Mouse (Mus musculus): ENCODE measurements around the gene Crygd.
"Not testable (repeated sequence)": the region's sequence is repeated elsewhere in the genome, so short reads cannot be mapped to it uniquely, and the experiment has no call there.

Crygd gene

GRCm38 (mm10) chr1:65063352-65063751 is at the start of gene Crygd:
Gene Crygd, minus strand, starts transcription at chr1:65063452.
- DNase-seq: no peak

DNA sequence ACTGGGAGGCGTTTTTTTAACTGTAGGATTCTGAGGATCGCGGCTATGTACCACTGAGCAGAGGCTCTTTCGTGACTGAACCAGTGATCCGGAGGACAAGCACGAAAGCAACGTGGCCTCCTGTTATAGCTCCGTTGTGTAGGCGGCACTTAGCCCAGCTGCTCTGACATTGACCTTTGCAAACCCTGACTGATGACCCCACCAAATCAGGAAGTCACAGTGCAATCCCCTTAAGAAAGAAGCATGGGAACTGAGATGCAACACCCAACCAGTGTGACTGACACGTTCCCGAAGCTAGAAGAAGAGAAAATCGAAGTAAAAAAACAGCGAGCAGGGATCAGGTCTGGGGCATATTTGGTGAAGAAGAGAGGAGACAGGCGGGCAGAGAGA is 49.5 kb upstream of the Crygd start:
- DNase-seq: no peak

DNA sequence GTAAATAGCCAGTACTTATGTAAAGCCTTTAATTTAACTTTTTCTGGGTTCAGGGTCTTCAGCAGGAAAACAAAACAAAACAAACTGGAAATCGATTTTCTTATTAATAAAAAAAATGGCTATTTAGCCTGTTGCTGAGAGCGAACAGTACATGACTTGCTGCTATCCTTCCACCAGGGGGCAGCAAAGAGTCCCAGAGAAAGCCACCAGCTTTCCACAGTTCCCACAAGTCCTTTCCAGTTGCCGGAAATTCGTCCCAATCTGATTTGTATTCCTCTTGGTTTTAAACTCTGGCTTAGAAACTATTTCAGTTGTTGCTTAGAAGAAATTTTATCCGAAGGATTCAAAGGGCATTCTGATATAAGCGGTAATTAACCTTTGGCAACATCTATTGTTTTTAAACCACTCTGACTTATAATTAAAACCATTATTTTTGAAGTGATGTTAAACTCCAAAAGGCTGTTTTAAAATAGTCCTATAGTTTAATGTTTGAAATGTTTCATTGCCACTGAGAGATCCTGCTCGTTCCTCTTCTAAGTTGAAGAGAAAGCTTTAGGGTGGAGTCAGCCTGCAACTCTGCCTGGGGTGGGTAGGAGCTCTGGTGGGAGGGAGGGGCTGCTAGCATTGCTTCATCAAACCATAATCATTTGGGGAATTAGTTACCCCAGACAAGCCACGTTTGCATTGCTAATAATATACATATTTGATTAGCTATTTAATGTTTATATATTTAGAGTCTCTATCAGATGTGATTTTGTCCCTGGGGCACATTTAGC is 49.0 kb upstream of the Crygd start:
- DNase-seq: peak; percentile 70

DNA sequence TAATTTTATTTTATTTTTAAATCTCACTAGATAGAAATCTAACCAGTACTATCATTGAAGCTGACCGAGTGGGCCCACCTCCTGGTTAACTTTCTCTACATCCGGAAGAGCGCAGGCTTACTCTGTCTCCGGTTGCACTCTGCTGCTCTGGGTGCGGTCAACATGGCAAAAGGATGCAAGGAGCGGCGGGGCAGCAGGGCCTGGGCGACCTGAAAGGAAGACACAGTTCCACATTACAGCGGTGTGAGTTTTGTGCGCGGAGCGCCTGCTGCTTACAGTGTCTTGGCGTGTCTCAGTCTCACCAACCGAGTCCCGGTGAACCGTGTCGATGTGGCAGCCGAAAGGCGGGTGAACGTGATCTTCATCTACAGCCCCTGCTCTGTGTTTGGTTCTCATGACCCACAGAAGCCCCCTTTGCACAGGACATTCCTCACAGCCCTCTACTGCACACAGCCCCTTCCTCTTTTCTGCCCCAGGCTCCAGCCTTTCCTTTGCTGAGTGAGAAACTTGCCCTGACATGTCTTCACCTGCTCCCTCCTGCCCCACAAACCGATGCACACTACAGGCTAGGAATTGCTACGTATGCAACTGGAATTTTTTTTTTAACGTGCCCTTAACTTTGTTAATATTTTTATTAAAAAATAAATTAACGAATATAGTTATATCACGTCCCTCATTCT is 46.6 kb upstream of the Crygd start:
- DNase-seq: no peak

- DNase-seq: no peak
These were observed 45.9 kb upstream of the Crygd start for GRCm38 (mm10) chr1:65109196-65109595.

DNA sequence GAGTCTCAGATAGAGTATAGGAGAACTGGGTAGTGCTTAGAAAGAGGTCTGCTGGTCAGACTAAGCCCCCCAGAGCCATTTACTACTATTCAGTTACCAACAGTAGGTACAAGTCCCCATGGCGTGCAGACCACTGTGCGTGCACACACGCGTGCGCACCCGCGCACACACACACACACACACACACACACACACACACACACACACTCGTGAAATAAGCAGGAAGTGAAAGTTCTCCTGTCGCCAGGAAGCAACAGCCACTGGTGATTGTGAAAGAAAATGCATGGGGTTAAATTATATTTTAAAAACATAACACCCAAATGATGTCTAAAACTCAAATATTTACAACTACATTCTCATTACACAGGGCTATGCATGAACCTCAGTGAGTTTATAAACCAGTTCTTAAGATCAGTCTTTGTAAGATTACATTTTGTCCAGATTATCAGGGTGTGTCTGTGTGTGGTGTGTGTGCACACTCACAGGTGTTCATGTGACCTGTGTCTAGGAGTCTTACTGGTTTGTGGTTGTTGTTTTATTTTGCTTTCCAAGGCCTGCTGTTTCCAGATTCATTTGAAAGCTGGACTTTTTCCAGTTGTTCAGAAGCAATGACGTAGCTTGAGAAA is 44.5 kb upstream of the Crygd start:
- no peak for DNase-seq

GRCm38 (mm10) chr1:65103273-65103672 is 40.0 kb upstream of the Crygd start, which contains the start of gene Cryga:
Gene Cryga, minus strand, starts transcription at chr1:65103373.
- no peak for DNase-seq

DNA sequence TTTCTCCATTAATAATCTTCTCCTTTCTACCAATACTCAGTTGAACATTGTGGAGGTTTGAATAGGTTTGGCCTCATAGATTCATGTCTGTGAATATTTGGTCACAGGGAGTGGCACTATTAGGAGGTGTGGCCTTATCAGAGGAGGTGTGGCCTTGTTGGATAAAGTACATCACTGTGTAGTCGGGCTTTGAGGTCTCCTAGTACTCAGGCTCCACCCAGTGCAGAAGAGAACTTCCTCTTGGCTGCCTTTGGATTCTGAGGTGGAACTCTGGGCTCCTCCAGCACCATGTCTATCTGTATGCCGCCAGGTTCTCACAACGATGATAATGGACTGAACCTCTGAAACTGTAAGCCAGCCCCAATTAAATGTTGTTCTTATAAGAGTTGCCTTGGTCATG is 33.7 kb upstream of the Crygd start:
- DNase-seq: no peak

DNA sequence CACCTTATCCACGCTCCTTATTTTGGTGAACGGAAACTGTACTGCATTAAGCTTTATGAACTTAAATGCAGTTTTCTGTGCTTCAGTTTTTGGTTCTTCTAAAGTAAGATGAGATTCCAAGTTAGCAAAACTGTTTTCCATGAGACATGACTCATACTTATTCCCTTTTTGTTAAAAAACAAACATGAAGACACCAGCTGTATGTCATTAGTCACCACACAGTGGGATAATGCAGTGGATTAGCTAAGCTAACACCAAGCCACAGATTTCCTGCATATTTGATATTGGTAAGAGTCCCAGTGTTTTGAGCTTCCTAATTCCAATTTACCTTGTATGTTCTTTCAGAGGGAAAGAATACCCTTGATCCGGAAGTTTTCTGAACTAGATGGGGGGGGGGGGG is 28.3 kb upstream of the Crygd start:
- no peak for DNase-seq

DNA sequence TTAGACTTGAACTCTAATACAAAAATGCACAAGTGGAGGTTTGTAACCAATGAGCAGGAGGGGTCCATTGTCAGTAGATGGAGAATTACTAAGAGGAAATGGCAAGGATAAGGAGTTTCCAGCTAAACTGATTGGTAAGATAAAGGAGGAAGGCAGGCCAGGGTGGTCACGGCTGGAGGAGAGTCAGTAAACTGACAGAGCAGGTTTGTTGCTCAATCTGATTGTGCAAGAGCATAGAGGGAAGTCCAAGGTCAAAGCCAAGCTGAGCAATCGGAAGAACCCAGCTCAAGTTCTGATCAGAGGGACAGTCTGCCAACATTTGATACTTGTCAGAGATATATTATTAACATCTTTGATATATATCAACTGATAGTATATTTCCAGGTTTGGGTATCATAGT is 27.1 kb upstream of the Crygd start:
- no peak for DNase-seq

DNA sequence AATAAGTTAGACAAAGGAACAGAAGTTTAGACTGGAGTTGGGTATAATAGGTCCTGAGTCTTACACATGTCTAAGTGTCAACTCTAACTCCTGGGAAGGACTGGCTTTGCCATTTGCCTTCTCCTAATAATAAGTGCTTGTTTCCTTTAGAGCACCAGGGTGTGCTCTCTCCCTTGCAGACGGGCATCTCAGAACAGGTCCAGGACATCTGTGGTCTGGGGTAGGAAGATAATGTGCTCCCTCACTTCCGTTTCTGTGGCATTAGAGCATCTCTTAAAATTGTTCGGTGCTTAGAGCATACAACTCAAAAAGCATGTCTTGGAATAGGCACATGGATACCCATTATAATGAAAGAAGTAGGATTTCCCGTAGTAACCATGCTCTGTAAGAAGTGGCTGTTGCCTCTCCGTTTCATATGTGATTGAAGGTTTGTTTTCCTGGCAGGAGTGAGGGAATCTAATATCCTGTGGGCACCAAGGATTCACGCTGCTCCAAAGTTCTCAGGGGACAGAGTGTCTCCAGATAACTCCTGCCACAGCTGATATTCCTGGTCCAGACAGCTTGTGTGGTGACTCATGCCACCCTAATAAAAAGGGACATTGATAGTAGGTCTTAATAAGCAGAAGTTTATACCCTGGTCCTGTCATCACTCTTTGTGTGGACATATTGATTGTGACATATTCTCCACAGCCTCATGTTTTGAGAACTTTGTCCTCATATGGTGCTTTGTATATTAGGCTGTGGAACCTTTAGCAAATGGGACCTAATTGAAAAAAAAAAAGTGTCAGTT is 25.5 kb upstream of the Crygd start:
- no peak for DNase-seq

DNA sequence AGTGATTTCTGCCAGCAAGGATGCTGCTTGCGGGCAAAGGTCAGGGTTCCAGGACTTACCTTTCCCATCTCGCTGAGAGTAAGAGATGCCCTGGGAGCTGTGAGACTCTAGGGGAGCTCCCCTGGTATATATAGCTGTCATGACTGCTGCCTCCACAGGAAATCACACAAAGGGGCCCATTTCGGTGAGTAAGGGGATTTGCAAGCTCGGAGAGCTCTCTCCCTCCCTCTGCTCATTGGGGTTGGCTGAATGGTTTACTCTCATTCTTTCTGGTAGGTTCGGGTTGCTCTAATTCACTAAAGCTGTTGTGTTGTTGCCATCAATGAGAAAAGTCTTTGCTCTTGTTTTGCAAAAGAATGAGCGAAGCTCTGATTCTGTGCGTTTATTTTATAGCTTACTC is 18.9 kb upstream of the Crygd start, which contains the start of gene Crygb:
Crygb (minus strand) TSS at position 101 of the 400 bp plus-strand sequence.
- no peak for DNase-seq

DNA sequence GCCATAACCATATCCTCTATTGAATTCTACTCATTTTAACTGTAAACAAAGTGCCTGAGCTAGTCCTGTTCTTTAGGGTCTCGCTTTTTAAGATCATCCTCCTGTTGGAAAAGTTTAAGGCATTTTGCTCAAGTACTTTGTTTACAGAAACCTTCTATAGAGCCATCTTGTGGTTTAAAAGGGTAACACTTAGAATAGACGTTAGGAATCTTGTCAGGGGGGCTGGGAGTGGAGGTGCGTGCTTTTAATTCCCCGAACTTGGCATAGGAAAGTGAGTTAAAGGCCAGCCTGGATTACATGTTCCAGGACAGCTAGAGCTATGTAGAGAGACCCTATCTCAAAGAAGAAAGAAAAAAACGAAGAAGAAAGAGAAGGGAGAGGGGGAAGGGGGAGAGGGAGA is 12.4 kb upstream of the Crygd start:
- DNase-seq: no peak

DNA sequence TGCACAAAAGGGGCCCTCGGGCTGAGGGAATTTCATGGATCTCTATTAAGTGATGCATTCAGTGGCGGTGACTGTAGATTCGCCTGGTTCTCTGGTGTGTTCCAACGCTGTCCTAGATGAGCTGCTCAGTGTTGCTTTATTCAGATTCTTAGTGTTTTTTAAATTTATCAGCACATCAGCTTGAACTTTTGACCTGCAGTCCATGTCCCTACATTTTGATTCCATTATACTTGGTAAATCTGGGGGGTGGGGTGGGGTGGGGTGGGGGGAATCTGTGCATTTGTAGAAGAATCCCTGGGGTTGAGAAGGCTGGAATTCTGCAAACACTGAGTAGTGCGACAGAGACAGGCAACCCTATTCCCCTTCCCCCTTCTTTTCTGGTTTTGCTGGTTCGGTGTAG is 10.3 kb upstream of the Crygd start, which contains the start of gene Crygc:
Crygc (minus strand) TSS at position 101 of the 400 bp plus-strand sequence.
- no peak for DNase-seq

- no peak for DNase-seq
These were observed 4.6 kb upstream of the Crygd start for GRCm38 (mm10) chr1:65067842-65068241.

- DNase-seq: no peak
These were observed 949 bp upstream of the Crygd start for GRCm38 (mm10) chr1:65064201-65064600.

GRCm38 (mm10) chr1:65052140-65052539 is 11.1 kb downstream of the Crygd start:
- DNase-seq: no peak

- no peak for DNase-seq
These were observed 11.6 kb downstream of the Crygd start for GRCm38 (mm10) chr1:65051696-65052095.

DNA sequence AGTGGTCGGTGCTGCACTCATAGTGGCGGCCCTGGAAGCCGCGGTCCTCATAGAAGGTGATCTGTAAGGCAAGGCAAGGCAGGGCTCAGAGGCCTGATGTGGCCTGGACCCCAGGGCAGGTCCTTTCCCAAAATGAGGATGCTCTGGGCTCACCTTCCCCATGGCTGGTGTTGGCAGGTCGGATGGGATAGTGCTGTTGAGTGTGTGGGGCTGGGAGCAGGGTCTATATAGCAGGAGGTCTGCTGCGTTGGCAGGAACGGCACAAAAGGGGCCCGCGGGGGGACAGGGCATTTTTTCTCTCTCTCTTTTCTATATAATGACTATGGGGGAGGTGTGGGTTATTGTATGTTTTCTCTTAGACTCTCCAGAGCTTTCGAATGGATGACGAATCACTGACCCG is 12.3 kb downstream of the Crygd start, which contains the start of gene Cryge:
Cryge (minus strand) TSS at position 198 of the 400 bp plus-strand sequence.
- not testable (repeated sequence) for DNase-seq

GRCm38 (mm10) chr1:65048781-65049180 is 14.5 kb downstream of the Crygd start:
- DNase-seq: peak; percentile 1

DNA sequence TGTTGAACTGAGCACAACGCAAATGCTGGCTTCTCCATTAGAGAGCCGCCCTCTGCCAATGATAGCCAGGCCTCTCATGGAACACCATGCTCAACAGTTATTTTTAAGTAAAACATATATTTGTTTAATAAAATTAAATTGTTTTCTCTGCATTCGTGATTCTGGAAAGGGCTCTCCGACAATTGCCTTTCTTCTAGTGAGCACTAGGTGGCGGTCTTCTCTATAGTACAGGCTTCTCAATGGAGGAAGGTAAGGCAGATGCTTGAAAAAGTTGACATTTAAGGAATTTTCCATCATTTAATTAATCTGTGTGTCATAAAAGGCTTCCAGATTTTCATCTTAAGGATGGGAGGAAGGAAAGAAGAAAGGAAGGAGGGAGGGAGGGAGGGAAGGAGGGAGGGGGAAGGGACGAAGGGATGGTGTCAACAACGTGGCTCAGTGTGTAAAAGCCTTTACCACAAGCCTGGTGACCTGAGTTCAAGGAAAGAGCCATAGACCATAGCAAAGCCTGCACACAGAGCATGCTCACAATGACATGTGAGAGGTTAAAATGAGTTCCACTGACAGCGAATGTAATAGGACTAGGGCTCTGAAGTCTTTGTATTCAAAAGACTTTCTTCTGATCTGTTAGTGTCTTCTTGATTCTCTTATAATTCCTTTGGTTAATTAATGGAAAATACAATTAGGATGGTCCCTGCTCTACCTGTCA is 16.7 kb downstream of the Crygd start:
- DNase-seq: peak; percentile 24

GRCm38 (mm10) chr1:65043433-65043832 is 19.8 kb downstream of the Crygd start:
- no peak for DNase-seq

Data from cerebellum, adult 9-10 months (tissue).